8 mouse cellular contexts compared by ENCODE assay signal in genomic region chr4:137698076-137698985, GRCm38 (mm10). TPM values are rescaled to one million over a fixed set of nuclear protein-coding genes. Genes with fewer than 3 reads are reported as not detected.
A peak's percentile ranks its signal among the peaks of the same experiment; 100 is the strongest.
DNase-seq lines count a peak whose midpoint lies in the region; ATAC-seq lines count a peak whose summit lies in the region.

No protein-coding gene starts in this region.

- H3K9ac ChIP-seq in neural tube, embryonic 13.5 days, result no peak overlapping the region
- no peak overlapping the region for H3K9ac ChIP-seq in hindbrain, embryonic 13.5 days
- no peak overlapping the region for H3K9ac ChIP-seq in stomach, embryonic 14.5 days (replicated peaks; ENCODE audit: low read depth, low read length)

- H3K9me3 ChIP-seq in neural tube, embryonic 13.5 days, result no peaks in the 10 kb centered on the region
- H3K9me3 ChIP-seq in hindbrain, embryonic 13.5 days, result no peaks in the 10 kb centered on the region
- no peaks in the 10 kb centered on the region for H3K9me3 ChIP-seq in stomach, embryonic 14.5 days (ENCODE audit: control insufficient read depth, low read depth, low read length)

- no peak overlapping the region for H3K4me3 ChIP-seq in neural tube, embryonic 13.5 days
- no peak overlapping the region for H3K4me3 ChIP-seq in hindbrain, embryonic 13.5 days
- no peak overlapping the region for H3K4me3 ChIP-seq in stomach, embryonic 14.5 days (ENCODE audit: low read depth, low read length)

- H3K27ac ChIP-seq in neural tube, embryonic 13.5 days (replicated peaks), result no peak overlapping the region
- peak overlapping the region; percentile 44 for H3K27ac ChIP-seq in hindbrain, embryonic 13.5 days
- H3K27ac ChIP-seq in stomach, embryonic 14.5 days (ENCODE audit: low read length), result peak overlapping the region; percentile 75

- ATAC-seq in neural tube, embryonic 13.5 days (ENCODE audit: low read depth), result 0 out of 2 replicates have a peak, but pooled peaks have one; percentile 26
- 0 out of 2 replicates have a peak, but pooled peaks have one; percentile 24 for ATAC-seq in hindbrain, embryonic 13.5 days (ENCODE audit: low FRiP score)
- ATAC-seq in stomach, embryonic 14.5 days (ENCODE audit: insufficient number of reproducible peaks, insufficient read depth, low FRiP score, low read depth), result peak; percentile 76

- H3K36me3 ChIP-seq in neural tube, embryonic 13.5 days, result no peaks in the 10 kb centered on the region
- H3K36me3 ChIP-seq in hindbrain, embryonic 13.5 days, result no peaks in the 10 kb centered on the region
- H3K36me3 ChIP-seq in stomach, embryonic 14.5 days (ENCODE audit: control insufficient read depth, insufficient read depth, low read length), result no peaks in the 10 kb centered on the region

- no peak overlapping the region for H3K4me2 ChIP-seq in neural tube, embryonic 13.5 days
- no peak overlapping the region for H3K4me2 ChIP-seq in hindbrain, embryonic 13.5 days
- H3K4me2 ChIP-seq in stomach, embryonic 14.5 days (replicated peaks; ENCODE audit: low read depth, low read length), result no peak overlapping the region

- no peaks in the 10 kb centered on the region for H3K27me3 ChIP-seq in neural tube, embryonic 13.5 days
- H3K27me3 ChIP-seq in hindbrain, embryonic 13.5 days, result no peaks in the 10 kb centered on the region
- H3K27me3 ChIP-seq in stomach, embryonic 14.5 days (ENCODE audit: control insufficient read depth, insufficient read depth, low read length), result no peaks in the 10 kb centered on the region

- DNase-seq in neural tube, embryonic 10.5 days (ENCODE audit: extremely low spot score, low spot score), result no peak
- DNase-seq in kidney, postnatal 4 days, result peak; percentile 44 to 69
- DNase-seq in spleen, postnatal 4 days (ENCODE audit: low spot score in 2 of 2), result no peak
- no peak for DNase-seq in urinary bladder, adult 2 months (ENCODE audit: low spot score)
- no peak for DNase-seq in adipocyte (ENCODE audit: low spot score)

- WGBS in neural tube, embryonic 13.5 days, result 77% methylated on average over 7 of the region's 7 CpGs
- 77% methylated on average over 7 of the region's 7 CpGs for WGBS in hindbrain, embryonic 13.5 days
- WGBS in stomach, embryonic 14.5 days, result 63% methylated on average over 7 of the region's 7 CpGs

- peaks cover 39% of the 10 kb centered on the region for H3K4me1 ChIP-seq in neural tube, embryonic 13.5 days (replicated peaks)
- H3K4me1 ChIP-seq in hindbrain, embryonic 13.5 days (replicated peaks), result peaks cover 39% of the 10 kb centered on the region
- peaks cover 10% of the 10 kb centered on the region for H3K4me1 ChIP-seq in stomach, embryonic 14.5 days (ENCODE audit: control insufficient read depth, insufficient read depth, low read length)

RNA-seq across cellular contexts. Expression of gene Rap1gap, which starts 33.8 kb away (rescaled TPM):
- 39.5 and 51.2 TPM in 2 replicates for polyA plus RNA-seq in neural tube, embryonic 13.5 days (2015; fragmentation: Nextera tagmentation; extraction: Ambion mirVana)
- 39.2 and 39.9 TPM in 2 replicates for polyA plus RNA-seq in hindbrain, embryonic 13.5 days (2015; fragmentation: Nextera tagmentation; extraction: Ambion mirVana)
- 17.5 and 24.6 TPM in 2 replicates for polyA plus RNA-seq in stomach, embryonic 14.5 days (2014; fragmentation: Nextera tagmentation; extraction: Ambion mirVana)
- polyA plus RNA-seq in urinary bladder, adult 2 months (2012; rRNA removed), result 51.1 and 66.6 TPM in 2 replicates

Comparison
In these comparisons a context has a peak if more than half of its experiments do, and no peak if none do; other contexts are left out.
1. ATAC-seq: peak in every context shown above with its lines; median percentile 76 in stomach, embryonic 14.5 days; 26 in neural tube, embryonic 13.5 days; 24 in hindbrain, embryonic 13.5 days.
2. DNase-seq: peak in kidney, postnatal 4 days (2 of 2); none in neural tube, embryonic 10.5 days (single experiment), spleen, postnatal 4 days (0 of 2), urinary bladder, adult 2 months (single experiment) and adipocyte (single experiment).